Mouse (Mus musculus) gastrocnemius, adult 18-20 months (tissue): ENCODE data around the gene Idh2. TPM values are rescaled to one million over a fixed set of nuclear protein-coding genes. Genes with fewer than 3 reads are reported as not detected.

ENCODE experiments used
- DNase-seq: peaks from one replicate; pipeline ENCODE4 v3.0.0; 2021; ENCODE audit warnings: low spot score
- total RNA-seq, 2 experiments: library from RNA; stranded (reverse); gene quantifications; 2 replicates each; pipeline ENCODE4 v1.2.3; 2021

Gene Idh2
- total RNA-seq, 2 experiments from 2014 or later, result 317 to 516 TPM

- DNase-seq, result no peak
These were observed 27.0 kb downstream of the Idh2 start for GRCm38 (mm10) chr7:80088191-80088590.

- no peak for DNase-seq
These were observed 29.0 kb downstream of the Idh2 start for GRCm38 (mm10) chr7:80085970-80086715.

- DNase-seq, result peak; percentile 50
These were observed 30.7 kb downstream of the Idh2 start for GRCm38 (mm10) chr7:80084484-80084931.

- DNase-seq, result no peak
These were observed 33.3 kb downstream of the Idh2 start for GRCm38 (mm10) chr7:80081586-80082554.

GRCm38 (mm10) chr7:80078792-80079301 lies 36.3 kb downstream of the Idh2 start:
- DNase-seq, result peak; percentile 86

GRCm38 (mm10) chr7:80077801-80078200 lies 37.4 kb downstream of the Idh2 start:
- DNase-seq, result no peak

- no peak for DNase-seq
These were observed 38.1 kb downstream of the Idh2 start for GRCm38 (mm10) chr7:80076961-80077716.

- DNase-seq, result no peak
These were observed 39.1 kb downstream of the Idh2 start for GRCm38 (mm10) chr7:80075946-80076583.

GRCm38 (mm10) chr7:80074921-80075441 lies 40.2 kb downstream of the Idh2 start:
- DNase-seq, result peak; percentile 47

GRCm38 (mm10) chr7:80073506-80073905 lies 41.7 kb downstream of the Idh2 start:
- DNase-seq, result no peak

- DNase-seq, result no peak
These were observed 42.9 kb downstream of the Idh2 start for GRCm38 (mm10) chr7:80072297-80072696.

- DNase-seq, result no peak
These were observed 44.0 kb downstream of the Idh2 start for GRCm38 (mm10) chr7:80071209-80071608.

- DNase-seq, result peak; percentile 39
These were observed 45.4 kb downstream of the Idh2 start for GRCm38 (mm10) chr7:80069615-80070327.

GRCm38 (mm10) chr7:80068341-80068740 lies 46.9 kb downstream of the Idh2 start:
- no peak for DNase-seq

GRCm38 (mm10) chr7:80066675-80067455 lies 48.3 kb downstream of the Idh2 start:
- no peak for DNase-seq

GRCm38 (mm10) chr7:80065250-80065649 lies 49.9 kb downstream of the Idh2 start:
- DNase-seq, result no peak

- no peak for DNase-seq
These were observed 51.1 kb downstream of the Idh2 start for GRCm38 (mm10) chr7:80063902-80064736.

- no peak for DNase-seq
These were observed 51.9 kb downstream of the Idh2 start for GRCm38 (mm10) chr7:80063244-80063643.
